Mouse (Mus musculus): ENCODE results near the gene Tex36. TPM values are rescaled to one million over a fixed set of nuclear protein-coding genes. Genes with fewer than 3 reads are reported as not detected.

Gene Tex36
- polyA plus RNA-seq, 2 experiments = not detected

DNA sequence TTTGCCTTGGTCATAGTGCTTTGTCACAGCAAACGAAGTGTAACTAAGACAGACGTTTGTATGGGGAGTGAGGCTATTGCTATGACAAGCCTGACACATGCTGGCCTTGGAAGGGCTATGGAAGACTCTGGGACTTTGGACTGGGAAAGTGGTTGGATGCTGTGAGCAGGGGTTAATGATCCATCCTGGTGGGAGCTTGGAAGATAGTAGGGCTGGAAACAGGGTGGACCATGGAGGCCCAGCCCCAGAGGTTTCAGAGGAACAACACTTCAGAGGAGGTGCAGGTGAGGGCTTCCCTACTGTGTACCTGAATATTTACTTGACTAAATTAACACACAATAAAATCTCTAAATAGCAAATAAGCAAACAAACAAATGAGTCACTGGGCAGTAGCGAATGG, 56.3 kb downstream of the Tex36 start:
- no peak for TF ChIP-seq EP300 (IDR thresholded peaks at IDR 0.05; ENCODE audit: low read depth)
- TF ChIP-seq CTCF (IDR thresholded peaks at IDR 0.05; ENCODE audit: low read depth) = no peak
- Histone ChIP-seq H3K9ac (replicated peaks) (no peak overlapping the region), H3K4me1 (replicated peaks; ENCODE audit: control insufficient read depth in 2 of 2, insufficient read depth in 2 of 2, low read length in 1 of 2) (no peaks in the 10 kb centered on the region), H3K27ac (no peak overlapping the region), H3K4me2 (ENCODE audit: low read depth) (no peak overlapping the region), H3K27me3 (ENCODE audit: control insufficient read depth, insufficient read depth, low read length) (no peaks in the 10 kb centered on the region), H3K9me3 (ENCODE audit: control insufficient read depth, low read length) (no peaks in the 10 kb centered on the region), H3K36me3 (replicated peaks; ENCODE audit: control insufficient read depth, insufficient read depth, low read depth) (no peaks in the 10 kb centered on the region), H3K4me3 (ENCODE audit: insufficient read depth in 1 of 2, low read depth in 2 of 2, low read length in 2 of 2) (no peak overlapping the region)
- ATAC-seq (ENCODE audit: insufficient read depth) (no peak), DNase-seq (ENCODE audit: low read depth in 3 of 3, low spot score in 3 of 3) (no peak)
- WGBS (ENCODE audit: insufficient replicate concordance) = 67% methylated on average over 3 of the region's 3 CpGs

DNA sequence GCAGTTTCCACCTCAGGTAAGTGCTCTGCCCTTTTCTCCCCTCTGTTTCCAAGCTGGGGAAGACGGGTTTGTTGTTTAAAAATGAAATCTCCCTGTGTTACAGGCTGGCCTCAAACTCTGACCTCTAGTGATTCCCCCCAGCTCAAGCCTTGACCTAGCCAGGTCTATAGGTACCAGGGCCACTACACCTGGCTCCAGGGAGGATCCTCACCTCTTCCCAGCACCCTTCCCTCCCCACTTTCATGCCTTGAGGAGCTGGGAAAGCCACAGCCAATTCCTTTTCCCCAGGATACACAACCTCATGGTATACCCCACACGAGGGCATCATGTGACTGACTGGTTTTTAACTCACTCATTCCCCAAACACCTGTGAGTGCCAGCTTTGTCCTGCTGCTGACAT, 57.0 kb downstream of the Tex36 start:
- H3K4me3 ChIP-seq (ENCODE audit: insufficient read depth in 1 of 2, low read depth in 2 of 2, low read length in 2 of 2) = no peak overlapping the region
- no peaks in the 10 kb centered on the region for H3K36me3 ChIP-seq (replicated peaks; ENCODE audit: control insufficient read depth, insufficient read depth, low read depth)
- no peak for DNase-seq (ENCODE audit: low read depth in 3 of 3, low spot score in 3 of 3)
- H3K27ac ChIP-seq = no peak overlapping the region
- ATAC-seq (ENCODE audit: insufficient read depth) = no peak
- no peak for TF ChIP-seq CTCF (IDR thresholded peaks at IDR 0.05; ENCODE audit: low read depth)
- no peak for TF ChIP-seq EP300 (IDR thresholded peaks at IDR 0.05; ENCODE audit: low read depth)
- no peaks in the 10 kb centered on the region for H3K4me1 ChIP-seq (replicated peaks; ENCODE audit: control insufficient read depth in 2 of 2, insufficient read depth in 2 of 2, low read length in 1 of 2)
- H3K9ac ChIP-seq (replicated peaks) = no peak overlapping the region
- no peaks in the 10 kb centered on the region for H3K9me3 ChIP-seq (ENCODE audit: control insufficient read depth, low read length)
- no peak overlapping the region for H3K4me2 ChIP-seq (ENCODE audit: low read depth)
- 33% methylated on average over 2 of the region's 2 CpGs for WGBS (ENCODE audit: insufficient replicate concordance)
- no peaks in the 10 kb centered on the region for H3K27me3 ChIP-seq (ENCODE audit: control insufficient read depth, insufficient read depth, low read length)

DNA sequence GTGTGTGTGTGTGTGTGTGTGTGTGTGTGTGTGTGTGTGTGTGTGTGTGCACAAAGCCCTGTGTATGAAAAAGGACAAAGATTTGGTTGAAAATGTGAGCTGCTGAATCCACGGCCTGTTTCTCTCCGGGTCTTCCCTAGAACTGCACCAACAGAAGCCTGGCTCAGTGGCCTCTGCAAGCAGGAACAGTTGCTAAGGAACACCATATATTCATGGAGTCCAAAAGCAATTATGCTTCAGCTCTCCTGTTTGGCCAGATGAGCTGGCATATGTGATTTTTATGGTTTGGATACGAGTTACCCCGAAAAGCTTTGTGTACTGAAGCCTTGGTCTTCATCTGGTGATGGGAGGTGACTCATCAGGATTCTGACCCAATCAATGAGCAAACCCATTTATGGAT, 58.8 kb downstream of the Tex36 start:
- Histone ChIP-seq H3K27me3 (ENCODE audit: control insufficient read depth, insufficient read depth, low read length) (no peaks in the 10 kb centered on the region), H3K9me3 (ENCODE audit: control insufficient read depth, low read length) (no peaks in the 10 kb centered on the region), H3K4me1 (replicated peaks; ENCODE audit: control insufficient read depth in 2 of 2, insufficient read depth in 2 of 2, low read length in 1 of 2) (no peaks in the 10 kb centered on the region), H3K4me2 (ENCODE audit: low read depth) (no peak overlapping the region), H3K36me3 (replicated peaks; ENCODE audit: control insufficient read depth, insufficient read depth, low read depth) (no peaks in the 10 kb centered on the region), H3K9ac (replicated peaks) (no peak overlapping the region), H3K27ac (no peak overlapping the region), H3K4me3 (ENCODE audit: insufficient read depth in 1 of 2, low read depth in 2 of 2, low read length in 2 of 2) (no peak overlapping the region)
- DNase-seq (ENCODE audit: low read depth in 3 of 3, low spot score in 3 of 3) (no peak), ATAC-seq (ENCODE audit: insufficient read depth) (no peak)
- TF ChIP-seq EP300 (IDR thresholded peaks at IDR 0.05; ENCODE audit: low read depth) (no peak), CTCF (IDR thresholded peaks at IDR 0.05; ENCODE audit: low read depth) (no peak)
- whole genome bisulfite sequencing (ENCODE audit: insufficient replicate concordance) = 66% methylated on average over 4 of the region's 4 CpGs

DNA sequence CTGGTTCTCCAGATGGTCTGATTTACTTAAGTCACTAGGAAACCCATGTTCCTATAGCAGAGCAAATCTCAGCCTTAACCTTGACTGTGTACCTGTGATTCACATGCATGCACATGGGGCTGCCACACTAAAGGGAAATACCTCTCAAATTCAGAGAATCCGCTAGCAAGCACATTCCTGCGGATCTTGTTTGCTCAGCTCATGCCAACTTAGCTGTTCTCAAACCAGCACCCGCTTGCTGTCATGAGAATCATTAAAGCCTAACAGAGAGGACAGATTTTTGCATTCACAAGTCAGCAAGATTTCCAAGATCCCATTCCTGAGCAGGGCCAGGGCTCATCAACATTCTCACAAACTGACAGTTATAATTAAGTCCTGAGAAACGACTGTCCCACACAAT, 64.6 kb downstream of the Tex36 start:
- WGBS (ENCODE audit: insufficient replicate concordance) = 49% methylated on average over 4 of the region's 4 CpGs
- Histone ChIP-seq H3K27me3 (ENCODE audit: control insufficient read depth, insufficient read depth, low read length) (no peaks in the 10 kb centered on the region), H3K4me1 (replicated peaks; ENCODE audit: control insufficient read depth in 2 of 2, insufficient read depth in 2 of 2, low read length in 1 of 2) (no peaks in the 10 kb centered on the region), H3K9ac (replicated peaks) (no peak overlapping the region), H3K27ac (no peak overlapping the region), H3K9me3 (ENCODE audit: control insufficient read depth, low read length) (no peaks in the 10 kb centered on the region), H3K4me2 (ENCODE audit: low read depth) (no peak overlapping the region), H3K4me3 (ENCODE audit: insufficient read depth in 1 of 2, low read depth in 2 of 2, low read length in 2 of 2) (no peak overlapping the region), H3K36me3 (replicated peaks; ENCODE audit: control insufficient read depth, insufficient read depth, low read depth) (no peaks in the 10 kb centered on the region)
- TF ChIP-seq EP300 (IDR thresholded peaks at IDR 0.05; ENCODE audit: low read depth) (no peak), CTCF (IDR thresholded peaks at IDR 0.05; ENCODE audit: low read depth) (no peak)
- DNase-seq (ENCODE audit: low read depth in 3 of 3, low spot score in 3 of 3) (no peak), ATAC-seq (ENCODE audit: insufficient read depth) (no peak)

Other genes with a start within 250 kb of the Tex36 start
- 6.2 and 9.8 TPM in 2 replicates for gene Edrf1, start 35.4 kb upstream of the Tex36 start, polyA plus RNA-seq (2012; rRNA removed)
- gene Edrf1, start 35.4 kb upstream of the Tex36 start, polyA plus RNA-seq (2014; fragmentation: Nextera tagmentation; extraction: Ambion mirVana) = 8.7 and 12.9 TPM in 2 replicates
- gene Mmp21, start 77.9 kb upstream of the Tex36 start, polyA plus RNA-seq (2012; rRNA removed) = 0.04 and 0.08 TPM in 2 replicates
- gene Mmp21, start 77.9 kb upstream of the Tex36 start, polyA plus RNA-seq (2014; fragmentation: Nextera tagmentation; extraction: Ambion mirVana) = not detected in 2 replicates
- gene Bccip, start 107.2 kb upstream of the Tex36 start, polyA plus RNA-seq (2012; rRNA removed) = 35.0 and 55.4 TPM in 2 replicates
- 78.5 and 87.7 TPM in 2 replicates for gene Bccip, start 107.2 kb upstream of the Tex36 start, polyA plus RNA-seq (2014; fragmentation: Nextera tagmentation; extraction: Ambion mirVana)
- gene Uros, start 107.9 kb upstream of the Tex36 start, polyA plus RNA-seq (2012; rRNA removed) = 162 and 175 TPM in 2 replicates
- 184 and 195 TPM in 2 replicates for gene Uros, start 107.9 kb upstream of the Tex36 start, polyA plus RNA-seq (2014; fragmentation: Nextera tagmentation; extraction: Ambion mirVana)
- gene Fank1, start 174.7 kb upstream of the Tex36 start, polyA plus RNA-seq (2012; rRNA removed) = 0.04 and 0.05 TPM in 2 replicates
- gene Fank1, start 174.7 kb upstream of the Tex36 start, polyA plus RNA-seq (2014; fragmentation: Nextera tagmentation; extraction: Ambion mirVana) = 0.11 TPM in 1 of 2 replicates, not detected in the other
- 5.6 and 6.8 TPM in 2 replicates for gene Dhx32, start 180.6 kb upstream of the Tex36 start, polyA plus RNA-seq (2012; rRNA removed)
- 10.6 and 12.0 TPM in 2 replicates for gene Dhx32, start 180.6 kb upstream of the Tex36 start, polyA plus RNA-seq (2014; fragmentation: Nextera tagmentation; extraction: Ambion mirVana)